Mouse (Mus musculus): ENCODE data around the gene Mga.

DNA sequence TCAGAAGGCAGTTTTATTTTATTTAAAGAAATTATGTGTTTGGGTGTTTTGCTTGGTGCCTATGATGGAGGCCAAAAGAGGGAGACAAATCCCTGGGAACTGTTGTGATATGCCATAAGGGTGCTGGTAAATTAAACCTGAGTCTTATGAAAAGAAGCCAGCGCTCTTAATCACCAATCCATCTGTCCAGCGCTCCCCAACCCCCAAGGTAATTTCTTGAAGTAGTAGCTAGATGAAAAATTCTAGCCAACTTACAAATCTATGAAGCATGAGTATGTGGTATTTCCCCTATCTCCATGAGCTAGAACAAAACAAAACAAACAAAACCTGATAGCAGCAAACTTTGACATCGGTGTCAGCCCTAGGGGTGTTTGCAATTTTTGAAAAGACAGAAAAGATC, 74.3 kb downstream of the Mga start:
- TF ChIP-seq CTCF (conservative IDR thresholded peaks at IDR 0.05; ENCODE audit: low read length) (no peak), NANOG (IDR thresholded peaks at IDR 0.05; ENCODE audit: borderline replicate concordance, low read length) (no peak)

All from E14TG2a.4 (cell line).